Mouse (Mus musculus) midbrain, embryonic 15.5 days (tissue): ENCODE data around the gene Ptgis. TPM values are rescaled to one million over a fixed set of nuclear protein-coding genes. Genes with fewer than 3 reads are reported as not detected.
A peak's percentile ranks its signal among the peaks of the same experiment; 100 is the strongest.

Experiments
- ATAC-seq: fragments of 200-750 bp; cut with Nextera tagmentation; replicated peaks from 2 replicates; pipeline ENCODE4 v1.8.0; 2017; ENCODE audit warnings: moderate TSS enrichment
- H3K27ac ChIP-seq: fragments of 300-500 bp; sonication (generic); 2 replicates; pipeline ENCODE4 v1.5.1; 2015; ENCODE audit warnings: mild to moderate bottlenecking, inconsistent platforms
- H3K27me3 ChIP-seq: fragments of 300-500 bp; sonication (generic); replicated peaks from 2 replicates; pipeline ENCODE4 v1.6.1; 2015; ENCODE audit warnings: inconsistent platforms
- H3K36me3 ChIP-seq: fragments of 300-500 bp; sonication (generic); replicated peaks from 2 replicates; pipeline ENCODE4 v1.6.1; 2015; ENCODE audit warnings: inconsistent platforms
- H3K4me1 ChIP-seq: fragments of 300-500 bp; sonication (generic); 2 replicates; pipeline ENCODE4 v1.6.1; 2015; ENCODE audit warnings: inconsistent platforms
- H3K4me2 ChIP-seq: fragments of 300-500 bp; sonication (generic); 2 replicates; pipeline ENCODE4 v1.6.1; 2015; ENCODE audit warnings: inconsistent platforms, mild to moderate bottlenecking, moderate library complexity
- H3K4me3 ChIP-seq: fragments of 300-500 bp; sonication (generic); 2 replicates; pipeline ENCODE4 v1.5.1; 2015; ENCODE audit warnings: mild to moderate bottlenecking, inconsistent platforms
- H3K9ac ChIP-seq: fragments of 300-500 bp; sonication (generic); 2 replicates; pipeline ENCODE4 v1.6.1; 2015; ENCODE audit warnings: mild to moderate bottlenecking, inconsistent platforms
- H3K9me3 ChIP-seq: fragments of 300-500 bp; sonication (generic); 2 replicates; pipeline ENCODE4 v1.6.1; 2016; ENCODE audit warnings: inconsistent platforms
- WGBS: fragments of 180-500 bp; shearing (Covaris S2); methylation state at CpG from one replicate; pipeline ENCODE4 v1.1.7; 2015; ENCODE audit warnings: mixed read lengths; 5-methylcytosine and 5-hydroxymethylcytosine counted together
- polyA plus RNA-seq: library from polyadenylated mRNA; unstranded; fragments of >200 nt; fragmentation: Nextera tagmentation; extraction: Ambion mirVana; gene quantifications from 2 replicates; pipeline ENCODE4 v1.2.1, GENCODE M21; 2015

Gene Ptgis
- polyA plus RNA-seq, 1 experiment from 2014 or later = 4.3 TPM

GRCm38 (mm10) chr2:167179301-167179700, 61.1 kb downstream of the Ptgis start:
- Histone ChIP-seq H3K36me3 (no peaks in the 10 kb centered on the region), H3K4me1 (peaks cover 3% of the 10 kb centered on the region; the same call in 1 of the 2 replicates), H3K4me3 (no peak overlapping the region), H3K9me3 (no peaks in the 10 kb centered on the region), H3K27me3 (no peaks in the 10 kb centered on the region), H3K27ac (no peak overlapping the region), H3K4me2 (no peak overlapping the region), H3K9ac (no peak overlapping the region)
- 86% methylated on average over 10 of the region's 10 CpGs for WGBS
- ATAC-seq = no peak

GRCm38 (mm10) chr2:167177231-167177641, 63.2 kb downstream of the Ptgis start:
- Histone ChIP-seq H3K4me1 (no peaks in the 10 kb centered on the region), H3K27ac (no peak overlapping the region), H3K4me2 (no peak overlapping the region), H3K9ac (no peak overlapping the region), H3K27me3 (no peaks in the 10 kb centered on the region), H3K4me3 (no peak overlapping the region), H3K9me3 (no peaks in the 10 kb centered on the region), H3K36me3 (no peaks in the 10 kb centered on the region; the same call in 1 of the 2 replicates)
- WGBS = 65% methylated on average over 10 of the region's 10 CpGs
- no peak for ATAC-seq

GRCm38 (mm10) chr2:167175284-167175683, 65.1 kb downstream of the Ptgis start:
- Histone ChIP-seq H3K9ac (no peak overlapping the region), H3K36me3 (no peaks in the 10 kb centered on the region; the same call in 1 of the 2 replicates), H3K9me3 (no peaks in the 10 kb centered on the region), H3K4me3 (no peak overlapping the region), H3K4me1 (no peaks in the 10 kb centered on the region), H3K4me2 (no peak overlapping the region), H3K27me3 (no peaks in the 10 kb centered on the region), H3K27ac (no peak overlapping the region)
- 95% methylated on average over 6 of the region's 6 CpGs for WGBS
- no peak for ATAC-seq

GRCm38 (mm10) chr2:167173051-167173875, 67.1 kb downstream of the Ptgis start:
- H3K27ac ChIP-seq = no peak overlapping the region
- H3K4me1 ChIP-seq = no peaks in the 10 kb centered on the region
- no peaks in the 10 kb centered on the region for H3K9me3 ChIP-seq
- no peak overlapping the region for H3K9ac ChIP-seq
- H3K4me2 ChIP-seq = no peak overlapping the region
- no peak overlapping the region for H3K4me3 ChIP-seq
- no peaks in the 10 kb centered on the region for H3K27me3 ChIP-seq
- no peaks in the 10 kb centered on the region; the same call in 1 of the 2 replicates for H3K36me3 ChIP-seq
- WGBS = 79% methylated on average over 5 of the region's 5 CpGs
- ATAC-seq = no peak

GRCm38 (mm10) chr2:167167515-167168212, 72.7 kb downstream of the Ptgis start:
- Histone ChIP-seq H3K27me3 (no peaks in the 10 kb centered on the region), H3K27ac (no peak overlapping the region), H3K4me3 (no peak overlapping the region), H3K36me3 (no peaks in the 10 kb centered on the region), H3K9me3 (no peaks in the 10 kb centered on the region), H3K4me2 (no peak overlapping the region), H3K4me1 (no peaks in the 10 kb centered on the region), H3K9ac (no peak overlapping the region)
- 67% methylated on average over 11 of the region's 11 CpGs for WGBS
- ATAC-seq = no peak

GRCm38 (mm10) chr2:167163600-167163999, 76.8 kb downstream of the Ptgis start:
- H3K27me3 ChIP-seq = no peaks in the 10 kb centered on the region
- WGBS = 92% methylated on average over 9 of the region's 9 CpGs

GRCm38 (mm10) chr2:167163134-167163533, 77.3 kb downstream of the Ptgis start:
- ATAC-seq = no peak
- Histone ChIP-seq H3K4me2 (no peak overlapping the region), H3K4me3 (no peak overlapping the region), H3K27me3 (no peaks in the 10 kb centered on the region), H3K36me3 (no peaks in the 10 kb centered on the region), H3K4me1 (no peaks in the 10 kb centered on the region), H3K9me3 (no peaks in the 10 kb centered on the region), H3K27ac (no peak overlapping the region), H3K9ac (no peak overlapping the region)
- WGBS = 93% methylated on average over 10 of the region's 10 CpGs

More at GRCm38 (mm10) chr2:167163600-167163999, 76.8 kb downstream of the Ptgis start:
- Histone ChIP-seq H3K4me3 (no peak overlapping the region), H3K4me1 (no peaks in the 10 kb centered on the region), H3K9ac (no peak overlapping the region), H3K4me2 (no peak overlapping the region), H3K27ac (no peak overlapping the region), H3K9me3 (no peaks in the 10 kb centered on the region), H3K36me3 (no peaks in the 10 kb centered on the region)
- no peak for ATAC-seq

GRCm38 (mm10) chr2:167162516-167163021, 77.8 kb downstream of the Ptgis start:
- no peak overlapping the region for H3K27ac ChIP-seq
- 70% methylated on average over 10 of the region's 10 CpGs for WGBS
- no peaks in the 10 kb centered on the region for H3K27me3 ChIP-seq
- no peaks in the 10 kb centered on the region for H3K36me3 ChIP-seq
- no peak for ATAC-seq
- H3K4me2 ChIP-seq = no peak overlapping the region
- no peak overlapping the region for H3K4me3 ChIP-seq
- H3K9me3 ChIP-seq = no peaks in the 10 kb centered on the region
- H3K9ac ChIP-seq = no peak overlapping the region
- H3K4me1 ChIP-seq = no peaks in the 10 kb centered on the region

GRCm38 (mm10) chr2:167159721-167160120, 80.7 kb downstream of the Ptgis start:
- no peak for ATAC-seq
- no peak overlapping the region for H3K9ac ChIP-seq
- peaks cover 13% of the 10 kb centered on the region for H3K4me1 ChIP-seq
- no peaks in the 10 kb centered on the region for H3K9me3 ChIP-seq
- no peak overlapping the region for H3K4me2 ChIP-seq
- H3K27me3 ChIP-seq = no peaks in the 10 kb centered on the region
- no peak overlapping the region for H3K4me3 ChIP-seq
- H3K27ac ChIP-seq = no peak overlapping the region
- 98% methylated on average over 4 of the region's 4 CpGs for WGBS
- no peaks in the 10 kb centered on the region for H3K36me3 ChIP-seq

- H3K27ac ChIP-seq = 0 out of 2 replicates have a peak overlapping the region, but pooled peaks have one; percentile 4
- no peak overlapping the region for H3K4me3 ChIP-seq
- no peaks in the 10 kb centered on the region for H3K27me3 ChIP-seq
- no peak for ATAC-seq
- peaks cover 13% of the 10 kb centered on the region for H3K4me1 ChIP-seq
- 68% methylated on average over 5 of the region's 5 CpGs for WGBS
- no peaks in the 10 kb centered on the region for H3K9me3 ChIP-seq
- H3K9ac ChIP-seq = no peak overlapping the region
- H3K36me3 ChIP-seq = no peaks in the 10 kb centered on the region
- no peak overlapping the region for H3K4me2 ChIP-seq
Observed at GRCm38 (mm10) chr2:167158780-167159179, 81.6 kb downstream of the Ptgis start.

- no peaks in the 10 kb centered on the region for H3K9me3 ChIP-seq
- no peaks in the 10 kb centered on the region for H3K27me3 ChIP-seq
- H3K4me3 ChIP-seq = no peak overlapping the region
- no peaks in the 10 kb centered on the region for H3K36me3 ChIP-seq
- H3K27ac ChIP-seq = no peak overlapping the region
- H3K4me2 ChIP-seq = no peak overlapping the region
- 0 out of 2 replicates have a peak, but pooled peaks have one; percentile 50 for ATAC-seq
- peaks cover 13% of the 10 kb centered on the region for H3K4me1 ChIP-seq
- 42% methylated on average over 9 of the region's 9 CpGs for WGBS
- H3K9ac ChIP-seq = no peak overlapping the region
Observed at GRCm38 (mm10) chr2:167156118-167156715, 84.2 kb downstream of the Ptgis start.

GRCm38 (mm10) chr2:167155541-167155973, 84.8 kb downstream of the Ptgis start:
- peaks cover 13% of the 10 kb centered on the region for H3K4me1 ChIP-seq
- H3K27ac ChIP-seq = no peak overlapping the region
- H3K27me3 ChIP-seq = no peaks in the 10 kb centered on the region
- no peak overlapping the region for H3K4me2 ChIP-seq
- H3K9ac ChIP-seq = no peak overlapping the region
- peak; percentile 52; the same call in 1 of the 2 replicates for ATAC-seq
- WGBS = 31% methylated on average over 4 of the region's 4 CpGs
- no peaks in the 10 kb centered on the region for H3K9me3 ChIP-seq
- no peaks in the 10 kb centered on the region for H3K36me3 ChIP-seq
- H3K4me3 ChIP-seq = no peak overlapping the region
